Mouse (Mus musculus): ENCODE data around the gene Gcnt2.
"Not testable (repeated sequence)": the region's sequence is repeated elsewhere in the genome, so short reads cannot be mapped to it uniquely, and the experiment has no call there.

The Gcnt2 gene

DNA sequence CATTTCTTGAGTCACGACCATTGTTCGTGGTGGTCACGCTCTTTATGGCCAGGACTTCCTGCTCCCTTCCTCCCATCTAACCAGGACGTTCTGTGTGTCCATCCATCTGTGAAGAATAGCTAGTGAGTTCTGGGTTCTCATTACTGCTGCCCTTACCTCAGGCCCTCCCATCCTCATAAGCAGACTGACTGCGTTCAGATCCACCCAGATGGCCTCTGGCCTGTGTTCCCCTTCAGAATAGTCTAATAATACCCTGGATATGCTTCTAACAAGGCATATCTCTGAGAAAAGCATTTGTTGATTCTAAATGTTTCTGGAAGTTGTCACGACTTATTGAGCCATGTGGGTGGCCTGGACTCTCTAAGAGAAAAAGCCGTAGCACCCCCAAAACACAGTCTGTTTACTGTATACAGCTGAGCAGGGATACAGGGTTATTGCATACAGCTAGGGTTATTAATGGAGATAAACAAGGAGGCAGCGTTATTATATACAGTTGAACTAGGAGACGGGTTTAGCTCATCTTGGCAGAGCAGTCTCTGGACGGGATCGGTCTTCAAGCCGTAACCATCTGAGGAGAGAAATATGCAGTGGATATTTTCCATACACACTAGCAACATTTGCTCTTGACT lies 42.4 kb downstream of the Gcnt2 start:
- no peak for DNase-seq (ENCODE audit: low spot score in 2 of 2)

DNA sequence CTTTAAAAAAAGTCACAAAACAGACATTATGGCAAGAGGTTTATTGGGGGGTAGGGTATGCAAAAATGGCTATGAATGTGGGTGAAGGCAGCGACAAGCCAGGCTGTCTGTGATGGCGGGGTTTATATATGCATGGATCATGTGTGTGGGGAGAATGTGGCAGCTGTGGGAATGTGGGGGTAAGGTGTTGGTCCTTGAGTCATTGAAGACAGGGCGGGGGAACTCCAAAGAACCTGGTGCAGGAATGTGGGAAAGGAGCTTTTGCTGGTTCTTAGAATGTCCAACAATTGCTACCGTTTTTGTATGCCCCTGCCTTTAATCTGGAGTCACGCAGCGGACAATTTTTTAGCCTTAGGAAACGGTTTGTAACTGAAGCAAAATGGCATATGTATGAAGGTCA lies 44.5 kb downstream of the Gcnt2 start:
- DNase-seq (ENCODE audit: low spot score in 2 of 2) = no peak

GRCm38 (mm10) chr13:40906528-40906927 lies 47.0 kb downstream of the Gcnt2 start:
- DNase-seq (ENCODE audit: low spot score in 2 of 2) = no peak

DNA sequence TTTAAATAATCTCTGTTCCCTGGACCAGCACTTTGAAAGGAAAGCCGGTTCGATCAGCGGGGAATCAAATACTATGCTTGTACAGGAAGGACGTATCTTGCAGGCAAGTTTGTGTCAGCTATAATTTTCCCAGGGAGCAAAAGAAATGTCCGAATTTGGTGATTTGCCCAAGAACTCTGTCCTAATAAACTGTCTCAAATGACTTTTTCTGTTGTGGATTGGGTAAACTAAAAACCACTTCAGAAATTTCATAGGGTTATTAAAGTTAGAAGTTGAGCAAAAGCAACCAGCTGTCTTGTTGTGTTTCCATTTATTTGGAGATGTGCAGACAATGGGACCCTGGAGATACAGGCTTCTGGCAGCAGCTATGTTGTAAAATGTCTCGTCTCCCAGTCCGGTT lies 47.7 kb downstream of the Gcnt2 start:
- no peak for DNase-seq (ENCODE audit: low spot score in 2 of 2)

- DNase-seq (ENCODE audit: low spot score in 2 of 2) = no peak
These were observed 48.5 kb downstream of the Gcnt2 start for GRCm38 (mm10) chr13:40908044-40908443.

GRCm38 (mm10) chr13:40909060-40909459 lies 49.5 kb downstream of the Gcnt2 start:
- no peak for DNase-seq (ENCODE audit: low spot score in 2 of 2)

DNA sequence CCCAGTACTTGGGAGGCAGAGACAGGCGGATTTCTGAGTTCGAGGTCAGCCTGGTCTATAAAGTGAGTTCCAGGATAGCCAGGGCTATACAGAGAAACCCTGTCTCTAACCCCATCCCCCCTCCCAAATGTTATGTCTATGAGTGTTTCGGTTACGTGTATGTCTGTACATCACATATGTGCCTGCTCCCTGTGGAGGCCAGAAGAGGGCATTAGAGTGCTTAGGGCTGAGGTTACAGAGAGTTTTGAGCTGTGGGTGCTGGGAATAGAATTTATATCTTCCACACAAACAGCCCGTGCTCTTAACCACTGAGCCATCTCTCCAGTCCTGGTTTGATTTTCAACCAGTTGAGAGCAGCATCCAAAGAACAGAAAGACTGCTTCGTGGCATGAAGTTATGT lies 50.5 kb downstream of the Gcnt2 start:
- DNase-seq (ENCODE audit: low spot score in 2 of 2) = no peak

DNA sequence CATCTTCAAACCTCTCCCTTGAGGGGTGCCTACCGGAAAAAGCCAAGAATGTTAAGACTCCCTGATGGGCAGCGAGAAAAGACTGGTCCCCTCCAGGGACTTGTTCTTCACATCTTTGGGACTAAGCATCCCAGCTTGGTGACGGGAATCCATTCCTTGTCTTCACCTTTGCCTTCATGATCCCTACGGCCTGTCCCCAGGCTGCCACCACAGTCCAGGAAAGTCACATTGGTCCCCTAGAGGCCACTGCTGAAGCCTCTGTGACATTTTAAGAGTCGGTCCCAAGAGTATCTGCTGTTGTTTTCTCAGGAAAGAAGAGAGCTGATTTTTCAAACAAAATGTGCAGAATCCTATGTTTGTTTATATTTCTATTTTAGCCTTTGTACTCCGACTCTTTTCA lies 52.4 kb downstream of the Gcnt2 start:
- no peak for DNase-seq (ENCODE audit: low spot score in 2 of 2)

GRCm38 (mm10) chr13:40913395-40914018 lies 54.0 kb downstream of the Gcnt2 start:
- no peak for DNase-seq (ENCODE audit: low spot score in 2 of 2)

- no peak for DNase-seq (ENCODE audit: low spot score in 2 of 2)
These were observed 54.6 kb downstream of the Gcnt2 start for GRCm38 (mm10) chr13:40914053-40914585.

- DNase-seq (ENCODE audit: low spot score in 2 of 2) = no peak
These were observed 57.0 kb downstream of the Gcnt2 start for GRCm38 (mm10) chr13:40916321-40917160.

- peak; percentile 60 to 62 for DNase-seq (ENCODE audit: low spot score in 2 of 2)
These were observed 57.9 kb downstream of the Gcnt2 start for GRCm38 (mm10) chr13:40917161-40918091.

GRCm38 (mm10) chr13:40921326-40922059 lies 61.9 kb downstream of the Gcnt2 start:
- DNase-seq (ENCODE audit: low spot score in 2 of 2) = peak; percentile 44 to 51

GRCm38 (mm10) chr13:40922311-40922877 lies 62.8 kb downstream of the Gcnt2 start:
- no peak for DNase-seq (ENCODE audit: low spot score in 2 of 2)

DNA sequence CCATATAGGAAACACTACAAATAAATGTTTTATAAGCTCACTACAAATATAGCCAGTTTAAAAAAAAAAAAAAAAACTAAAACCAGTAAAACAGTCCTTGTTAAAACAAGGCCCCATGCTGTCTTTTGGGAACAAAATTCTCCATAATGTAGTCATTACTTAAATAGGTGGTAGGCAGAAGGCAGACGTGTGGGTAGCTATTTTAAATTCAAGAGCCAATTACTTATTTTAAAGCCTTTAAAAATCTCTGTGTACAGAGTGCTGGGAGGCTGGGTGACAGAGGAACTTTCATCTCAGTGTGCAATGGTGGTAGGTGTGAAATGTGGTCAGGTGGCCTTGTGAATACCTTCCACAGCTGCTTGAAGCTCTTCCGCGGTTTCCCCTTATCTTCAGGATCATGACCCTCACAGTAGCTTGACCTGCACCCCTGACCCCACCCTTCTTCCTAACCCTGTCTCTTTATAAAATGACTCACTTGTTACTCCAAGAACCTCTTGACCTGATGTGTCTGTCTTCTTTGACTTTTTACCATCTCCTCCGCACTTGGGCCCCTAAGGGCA lies 64.3 kb downstream of the Gcnt2 start:
- no peak for DNase-seq (ENCODE audit: low spot score in 2 of 2)

DNA sequence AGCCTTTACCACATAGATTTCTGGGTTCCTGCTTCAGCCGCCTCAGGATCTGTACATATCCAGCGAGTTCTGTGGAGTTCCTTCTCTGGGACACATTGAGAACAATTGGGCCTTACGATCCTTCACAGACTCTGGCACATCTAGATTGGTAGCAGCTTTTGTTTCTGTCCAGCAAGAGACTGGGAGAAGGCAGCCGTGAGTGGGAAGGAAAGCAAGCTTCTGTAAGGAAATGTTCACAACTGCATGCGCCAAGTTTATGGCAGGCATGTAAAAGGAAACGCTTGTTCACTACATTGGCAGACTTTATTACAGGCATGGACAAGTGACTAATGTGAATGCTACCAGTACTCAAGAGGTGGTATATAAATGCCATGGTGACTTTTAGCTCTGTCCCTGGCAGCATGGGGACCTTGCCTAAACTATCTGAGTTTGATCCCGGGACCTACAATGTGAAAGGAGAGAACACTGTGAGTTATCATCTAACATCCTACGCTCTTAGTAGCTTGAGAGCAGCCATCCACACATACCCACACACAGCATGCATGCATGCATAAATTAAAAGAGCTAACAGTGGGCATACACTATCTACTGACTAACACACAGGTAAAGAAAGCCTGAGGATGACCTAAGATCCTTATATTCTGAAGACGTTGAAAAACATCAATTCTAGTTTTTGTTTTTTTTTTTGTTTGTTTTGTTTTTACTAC lies 68.8 kb downstream of the Gcnt2 start:
- DNase-seq (ENCODE audit: low spot score in 2 of 2) = peak in 1 of 2 experiments; percentile 34

GRCm38 (mm10) chr13:40931871-40932270 lies 72.3 kb downstream of the Gcnt2 start:
- DNase-seq (ENCODE audit: low spot score in 2 of 2) = not testable (repeated sequence)

DNA sequence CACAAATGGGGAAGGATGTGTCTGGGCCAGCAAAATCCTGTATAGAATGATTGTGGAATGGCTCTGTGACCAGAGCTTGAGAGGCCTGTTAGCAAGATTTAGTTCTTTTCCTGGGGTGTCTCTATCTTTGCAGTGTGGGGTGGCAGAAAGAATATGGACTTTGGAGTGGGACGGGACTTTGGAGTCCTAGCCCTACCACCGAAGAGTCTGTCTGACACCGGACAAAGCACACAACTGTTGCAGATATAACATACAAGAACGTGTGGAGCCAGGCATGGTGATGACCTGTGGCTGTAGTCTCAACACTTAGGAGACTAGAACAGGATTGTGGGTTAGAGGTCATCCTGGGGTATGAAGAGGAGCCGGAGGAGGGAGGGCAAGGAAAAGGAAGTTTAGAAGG lies 73.0 kb downstream of the Gcnt2 start:
- DNase-seq (ENCODE audit: low spot score in 2 of 2) = no peak

DNA sequence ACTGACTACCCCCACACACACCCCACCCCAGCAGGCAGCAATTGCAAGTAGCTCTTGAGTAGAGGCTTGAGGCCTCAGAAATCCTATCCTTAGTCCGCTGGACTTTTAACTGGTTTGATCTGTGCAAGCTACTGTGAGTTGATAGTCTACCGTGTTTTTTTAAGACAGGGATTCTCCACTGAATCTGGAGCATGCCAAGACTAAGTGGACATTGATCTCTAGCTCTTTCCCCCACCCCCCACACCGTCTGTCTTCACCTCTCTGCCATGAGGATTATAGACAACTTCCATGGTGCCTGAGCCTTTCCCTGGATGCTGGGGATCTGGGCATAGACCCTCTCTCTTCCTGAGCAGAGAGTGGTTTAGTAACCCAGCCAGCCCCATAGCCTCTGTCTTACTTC lies 74.8 kb downstream of the Gcnt2 start:
- no peak for DNase-seq (ENCODE audit: low spot score in 2 of 2)
